Mouse (Mus musculus) forebrain, postnatal 0 days (tissue): ENCODE results near the gene Serf1. TPM values are rescaled to one million over a fixed set of nuclear protein-coding genes. Genes with fewer than 3 reads are reported as not detected.

Experiments
- ATAC-seq: fragments of 200-750 bp; cut with Nextera tagmentation; 2 replicates; pipeline ENCODE4 v1.8.0; 2017; ENCODE audit warnings: mild to moderate bottlenecking, moderate library complexity
- DNase-seq: peaks from one replicate; pipeline ENCODE4 v3.0.0-alpha.2; 2015
- H3K27ac ChIP-seq: fragments of 300-500 bp; sonication (generic); 2 replicates; pipeline ENCODE4 v1.5.1; 2014; ENCODE audit warnings: low read depth, mild to moderate bottlenecking, antibody characterized with exemption, low read length, moderate library complexity, mixed read lengths
- H3K27me3 ChIP-seq: fragments of 300-500 bp; sonication (generic); 2 replicates; pipeline ENCODE4 v1.6.1; 2014; ENCODE audit warnings: mild to moderate bottlenecking, low read length, mixed read lengths; ENCODE audit not compliant: insufficient read depth
- H3K36me3 ChIP-seq: fragments of 300-500 bp; sonication (generic); 2 replicates; pipeline ENCODE4 v1.6.1; 2014; ENCODE audit warnings: mild to moderate bottlenecking, moderate library complexity; ENCODE audit not compliant: insufficient read depth
- H3K4me1 ChIP-seq: fragments of 300-500 bp; sonication (generic); 2 replicates; pipeline ENCODE4 v1.6.1; 2014; ENCODE audit warnings: antibody characterized with exemption; ENCODE audit not compliant: insufficient read depth
- H3K4me2 ChIP-seq: fragments of 300-500 bp; sonication (generic); 2 replicates; pipeline ENCODE4 v1.6.1; 2014; ENCODE audit warnings: low read depth, mild to moderate bottlenecking, moderate library complexity
- H3K4me3 ChIP-seq: fragments of 300-500 bp; sonication (generic); 2 replicates; pipeline ENCODE4 v1.5.1; 2014; ENCODE audit warnings: low read depth, low read length, mixed read lengths
- H3K9ac ChIP-seq: fragments of 300-500 bp; sonication (generic); 2 replicates; pipeline ENCODE4 v1.6.1; 2014; ENCODE audit warnings: mild to moderate bottlenecking
- H3K9me3 ChIP-seq: fragments of 300-500 bp; sonication (generic); 2 replicates; pipeline ENCODE4 v1.6.1; 2016; ENCODE audit warnings: low read length
- CTCF ChIP-seq: sonication (generic); IDR thresholded peaks from 2 replicates; pipeline ENCODE4 v1.5.1; 2016; ENCODE audit warnings: antibody characterized with exemption, control low read depth, low read depth
- WGBS: fragments of 180-500 bp; shearing (Covaris S2); extraction: QIAGEN DNeasy Blood & Tissue Kit; methylation state at CpG from one replicate; pipeline ENCODE4 v1.1.7; 2014; 5-methylcytosine and 5-hydroxymethylcytosine counted together
- polyA plus RNA-seq: library from polyadenylated mRNA; unstranded; fragments of >200 nt; fragmentation: Nextera tagmentation; extraction: Ambion mirVana; gene quantifications from 2 replicates; pipeline ENCODE4 v1.2.1, GENCODE M21; 2015
- total RNA-seq: library from RNA; depleted of rRNA; stranded (reverse); fragments of >200 nt; gene quantifications from 2 replicates; pipeline ENCODE4 v1.2.3, GENCODE M21; 2014; rRNA removed

Serf1 gene
- 157 and 264 TPM in 2 replicates for total RNA-seq
- 388 and 523 TPM in 2 replicates for polyA plus RNA-seq

- TF ChIP-seq CTCF = peak; percentile 20; the same call in 1 of the 2 replicates
- Histone ChIP-seq H3K4me1 (peaks cover 4% of the 10 kb centered on the region; the same call in 1 of the 2 replicates), H3K9me3 (no peaks in the 10 kb centered on the region), H3K36me3 (0 out of 2 replicates have a peak, but pooled peaks cover 4% of the 10 kb centered on the region), H3K4me2 (peak within 1 kb of the TSS; percentile 89), H3K27ac (0 out of 2 replicates have a peak within 1 kb of the TSS, but pooled peaks have one; percentile 40), H3K27me3 (no peaks in the 10 kb centered on the region), H3K4me3 (peak within 1 kb of the TSS; percentile 92), H3K9ac (peak within 1 kb of the TSS; percentile 73)
- ATAC-seq = peak; percentile 74
- under 1% methylated on average over 70 of the region's 76 CpGs for WGBS
- DNase-seq = peak; percentile 87
Measured at GRCm38 (mm10) chr13:100107652-100108472, at the start of gene Serf1. Gene Serf1, plus strand, starts transcription at chr13:100108012.

DNA sequence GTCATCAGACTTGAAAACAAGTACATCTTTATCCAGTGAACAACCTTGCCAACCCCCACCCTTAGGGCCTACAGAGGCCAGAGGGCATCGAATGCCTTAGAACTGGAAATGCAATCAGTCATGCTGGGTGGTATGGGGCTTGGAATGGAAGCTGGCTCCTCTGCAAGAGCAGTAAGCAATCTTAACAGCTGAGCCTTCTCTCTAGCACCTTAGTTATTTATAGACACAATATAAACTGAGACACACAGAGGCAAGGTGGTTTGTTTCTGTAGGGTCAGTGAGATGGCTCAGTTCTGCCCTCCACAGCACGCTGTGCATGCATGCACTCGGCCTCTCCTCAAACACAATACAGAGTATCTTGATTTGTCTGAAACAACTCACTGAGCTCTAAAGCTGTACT, 43.9 kb upstream of the Serf1 start:
- no peak overlapping the region for H3K27ac ChIP-seq
- no peak for DNase-seq
- peaks cover 64% of the 10 kb centered on the region for H3K36me3 ChIP-seq
- no peaks in the 10 kb centered on the region for H3K9me3 ChIP-seq
- H3K9ac ChIP-seq = no peak overlapping the region
- ATAC-seq = no peak
- no peak overlapping the region for H3K4me2 ChIP-seq
- no peaks in the 10 kb centered on the region for H3K27me3 ChIP-seq
- TF ChIP-seq CTCF = no peak
- H3K4me3 ChIP-seq = no peak overlapping the region
- WGBS = 94% methylated on average over 3 of the region's 3 CpGs
- no peaks in the 10 kb centered on the region for H3K4me1 ChIP-seq

GRCm38 (mm10) chr13:100067821-100068220, 40.0 kb upstream of the Serf1 start:
- no peak for ATAC-seq
- Histone ChIP-seq H3K27me3 (no peaks in the 10 kb centered on the region), H3K4me2 (no peak overlapping the region), H3K9ac (no peak overlapping the region), H3K4me3 (no peak overlapping the region), H3K27ac (no peak overlapping the region), H3K36me3 (peaks cover 56% of the 10 kb centered on the region), H3K4me1 (no peaks in the 10 kb centered on the region), H3K9me3 (no peaks in the 10 kb centered on the region)
- no peak for DNase-seq
- TF ChIP-seq CTCF = no peak
- WGBS = 88% methylated on average over 6 of the region's 6 CpGs

DNA sequence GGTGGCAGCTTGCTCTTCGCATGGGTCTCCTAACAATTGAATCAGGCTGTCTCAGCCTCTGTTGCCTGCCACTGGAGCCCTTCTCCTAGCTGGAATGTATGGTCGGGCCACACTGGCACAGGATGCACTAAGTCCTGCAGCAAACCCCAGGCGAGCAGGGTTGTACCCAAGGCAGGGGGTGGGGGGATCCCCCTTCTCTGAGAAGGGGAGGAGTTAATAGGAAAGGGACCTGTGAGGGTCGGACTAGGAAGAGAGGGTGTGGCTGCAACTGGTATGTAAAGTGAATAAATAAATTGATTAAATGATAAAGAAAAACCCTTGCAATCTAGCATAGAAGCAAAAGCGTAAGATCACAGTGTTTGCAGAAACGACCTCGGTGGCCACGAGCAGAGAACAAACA, 36.3 kb upstream of the Serf1 start:
- Histone ChIP-seq H3K9ac (no peak overlapping the region), H3K36me3 (peaks cover 61% of the 10 kb centered on the region), H3K27ac (no peak overlapping the region), H3K4me1 (no peaks in the 10 kb centered on the region), H3K4me3 (no peak overlapping the region), H3K4me2 (no peak overlapping the region), H3K9me3 (no peaks in the 10 kb centered on the region), H3K27me3 (no peaks in the 10 kb centered on the region)
- ATAC-seq (no peak), DNase-seq (no peak)
- no peak for TF ChIP-seq CTCF
- WGBS = 90% methylated on average over 8 of the region's 8 CpGs

DNA sequence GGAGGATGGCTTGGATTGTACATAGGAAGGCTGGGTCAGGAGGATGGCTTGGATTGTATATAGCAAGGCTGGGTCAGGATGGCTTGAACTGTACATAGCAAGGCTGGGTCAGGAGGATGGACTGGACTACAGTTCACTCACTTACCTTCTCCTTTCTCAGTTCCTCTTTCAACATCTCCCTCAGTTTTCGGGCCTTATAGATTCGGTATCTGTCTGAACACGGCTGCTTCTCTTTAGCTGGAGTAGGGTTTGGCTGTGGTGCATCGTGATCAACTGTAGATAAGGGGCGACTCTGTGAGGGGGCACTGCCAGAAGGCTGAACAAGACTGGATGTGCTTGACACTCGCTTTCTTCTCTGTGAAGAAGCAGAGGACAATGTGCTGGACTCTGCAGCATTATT, 9.0 kb upstream of the Serf1 start:
- peaks cover 13% of the 10 kb centered on the region; the same call in 1 of the 2 replicates for H3K4me1 ChIP-seq
- H3K36me3 ChIP-seq = peaks cover 44% of the 10 kb centered on the region
- no peak for TF ChIP-seq CTCF
- H3K9me3 ChIP-seq = no peaks in the 10 kb centered on the region
- no peak overlapping the region for H3K4me2 ChIP-seq
- ATAC-seq (no peak), DNase-seq (no peak)
- no peak overlapping the region for H3K27ac ChIP-seq
- WGBS = 93% methylated on average over 6 of the region's 6 CpGs
- no peak overlapping the region for H3K9ac ChIP-seq
- no peak overlapping the region for H3K4me3 ChIP-seq
- no peaks in the 10 kb centered on the region for H3K27me3 ChIP-seq

GRCm38 (mm10) chr13:100103052-100103658, 4.7 kb upstream of the Serf1 start:
- no peaks in the 10 kb centered on the region for H3K9me3 ChIP-seq
- H3K27me3 ChIP-seq = no peaks in the 10 kb centered on the region
- H3K9ac ChIP-seq = peak overlapping the region; percentile 70
- H3K36me3 ChIP-seq = peaks cover 6% of the 10 kb centered on the region; the same call in 1 of the 2 replicates
- peaks cover 13% of the 10 kb centered on the region; the same call in 1 of the 2 replicates for H3K4me1 ChIP-seq
- ATAC-seq = peak; percentile 8; the same call in 1 of the 2 replicates
- WGBS = 6% methylated on average over 15 of the region's 15 CpGs
- peak overlapping the region; percentile 83 for H3K27ac ChIP-seq
- H3K4me2 ChIP-seq = peak overlapping the region; percentile 66
- no peak for DNase-seq
- H3K4me3 ChIP-seq = peak overlapping the region; percentile 94
- no peak for TF ChIP-seq CTCF
